Mouse (Mus musculus) neural tube, embryonic 13.5 days (tissue): ENCODE measurements around the gene Cops9. TPM values are rescaled to one million over a fixed set of nuclear protein-coding genes. Genes with fewer than 3 reads are reported as not detected.

Experiments
- polyA plus RNA-seq: library from polyadenylated mRNA; unstranded; fragments of >200 nt; fragmentation: Nextera tagmentation; extraction: Ambion mirVana; gene quantifications from 2 replicates; pipeline ENCODE4 v1.2.1, GENCODE M21; 2015

Cops9 gene
- polyA plus RNA-seq, 1 experiment from 2014 or later: 589 TPM

Other genes with a start within 250 kb of the Cops9 start
- 313 and 317 TPM in 2 replicates for gene Ndufa10, start 168.1 kb downstream of the Cops9 start, polyA plus RNA-seq
- not detected in 2 replicates for gene Olfr1416, start 156.9 kb downstream of the Cops9 start, polyA plus RNA-seq
- gene Olfr1415, start 145.9 kb downstream of the Cops9 start, polyA plus RNA-seq: not detected in 2 replicates
- gene Olfr1414, start 123.3 kb downstream of the Cops9 start, polyA plus RNA-seq: not detected in 2 replicates
- gene Olfr1413, start 70.7 kb downstream of the Cops9 start, polyA plus RNA-seq: not detected in 2 replicates
- gene Olfr1412, start 56.2 kb downstream of the Cops9 start, polyA plus RNA-seq: not detected in 2 replicates
- gene Olfr1411, start 47.6 kb downstream of the Cops9 start, polyA plus RNA-seq: not detected in 2 replicates
- not detected in 2 replicates for gene Olfr1410, start 36.2 kb downstream of the Cops9 start, polyA plus RNA-seq
- gene Olfr12, start 24.2 kb downstream of the Cops9 start, polyA plus RNA-seq: not detected in 2 replicates
- gene Otos, start 6.9 kb upstream of the Cops9 start, polyA plus RNA-seq: not detected in 2 replicates
- 59.4 and 64.3 TPM in 2 replicates for gene Gpc1, start 189.7 kb upstream of the Cops9 start, polyA plus RNA-seq